Mouse (Mus musculus) forebrain, embryonic 12.5 days (tissue): ENCODE data around the gene Map3k13. TPM values are rescaled to one million over a fixed set of nuclear protein-coding genes. Genes with fewer than 3 reads are reported as not detected.
A peak's percentile ranks its signal among the peaks of the same experiment; 100 is the strongest.

Source experiments
- ATAC-seq: fragments of 200-750 bp; cut with Nextera tagmentation; 2 replicates; pipeline ENCODE4 v1.8.0; 2017; ENCODE audit warnings: moderate TSS enrichment; ENCODE audit not compliant: low FRiP score
- H3K27ac ChIP-seq: fragments of 300-500 bp; sonication (generic); 2 replicates; pipeline ENCODE4 v1.5.1; 2016; ENCODE audit warnings: mild to moderate bottlenecking
- H3K27me3 ChIP-seq: fragments of 300-500 bp; sonication (generic); 2 replicates; pipeline ENCODE4 v1.6.1; 2016; ENCODE audit warnings: mild to moderate bottlenecking
- H3K36me3 ChIP-seq: fragments of 300-500 bp; sonication (generic); replicated peaks from 2 replicates; pipeline ENCODE4 v1.6.1; 2016; ENCODE audit warnings: mild to moderate bottlenecking
- H3K4me1 ChIP-seq: fragments of 300-500 bp; sonication (generic); 2 replicates; pipeline ENCODE4 v1.6.1; 2016
- H3K4me2 ChIP-seq: fragments of 300-500 bp; sonication (generic); 2 replicates; pipeline ENCODE4 v1.6.1; 2016; ENCODE audit warnings: mild to moderate bottlenecking, moderate library complexity
- H3K4me3 ChIP-seq: fragments of 300-500 bp; sonication (generic); replicated peaks from 2 replicates; pipeline ENCODE4 v1.5.1; 2016; ENCODE audit warnings: mild to moderate bottlenecking
- H3K9ac ChIP-seq: fragments of 300-500 bp; sonication (generic); 2 replicates; pipeline ENCODE4 v1.6.1; 2016; ENCODE audit warnings: mild to moderate bottlenecking
- H3K9me3 ChIP-seq: fragments of 300-500 bp; sonication (generic); 2 replicates; pipeline ENCODE4 v1.6.1; 2016
- WGBS: fragments of 180-500 bp; shearing (Covaris S2); methylation state at CpG from one replicate; pipeline ENCODE4 v1.1.7; 2016; 5-methylcytosine and 5-hydroxymethylcytosine counted together
- polyA plus RNA-seq: library from polyadenylated mRNA; unstranded; fragments of >200 nt; fragmentation: Nextera tagmentation; extraction: Ambion mirVana; gene quantifications from 2 replicates; pipeline ENCODE4 v1.2.1, GENCODE M21; 2016

The Map3k13 gene
- polyA plus RNA-seq, 1 experiment from 2014 or later: 4.8 TPM

DNA sequence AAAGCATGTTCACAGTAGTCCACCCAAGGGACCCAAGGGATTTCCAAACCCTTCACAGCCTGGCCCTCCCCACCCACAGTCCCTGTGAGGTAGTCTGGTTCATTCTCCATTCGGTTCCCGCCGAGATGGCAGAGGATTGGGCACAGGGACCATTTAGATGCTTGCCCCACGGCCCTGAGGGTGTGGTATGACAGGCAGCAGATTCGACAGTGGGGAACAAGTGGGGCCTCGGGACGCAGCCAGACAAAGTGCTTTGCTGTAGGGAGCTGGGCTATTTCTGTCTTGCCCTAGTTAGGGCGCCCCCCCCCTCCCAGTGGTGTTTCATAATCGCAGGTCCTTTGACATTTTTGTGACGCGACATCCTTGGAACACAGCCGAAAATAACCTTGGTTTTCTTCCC, 161.4 kb downstream of the Map3k13 start:
- H3K27ac ChIP-seq: no peak overlapping the region
- no peak overlapping the region for H3K4me2 ChIP-seq
- H3K36me3 ChIP-seq: no peaks in the 10 kb centered on the region
- no peaks in the 10 kb centered on the region for H3K27me3 ChIP-seq
- H3K4me3 ChIP-seq: no peak overlapping the region
- H3K9ac ChIP-seq: no peak overlapping the region
- H3K4me1 ChIP-seq: no peaks in the 10 kb centered on the region
- ATAC-seq: no peak
- H3K9me3 ChIP-seq: no peaks in the 10 kb centered on the region
- 90% methylated on average over 12 of the region's 12 CpGs for WGBS

DNA sequence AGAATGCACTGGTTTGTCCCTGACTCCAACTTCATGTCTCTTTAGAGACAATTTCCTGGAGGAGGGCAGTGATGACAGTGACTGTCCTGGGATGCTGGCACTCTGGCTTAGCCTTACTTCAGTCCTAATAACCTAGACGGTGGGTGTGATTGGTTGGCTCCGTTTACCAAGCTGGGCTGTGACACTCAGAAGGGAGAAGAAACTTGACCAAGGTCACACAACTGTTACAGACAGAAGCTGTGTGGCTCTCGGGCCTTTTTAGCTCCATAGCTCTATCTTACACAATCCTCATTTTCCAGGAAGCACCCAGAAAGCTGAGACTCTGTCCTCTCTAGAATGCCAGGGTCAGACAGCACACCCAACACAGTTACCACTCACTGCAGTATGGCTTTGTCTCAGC, 171.4 kb downstream of the Map3k13 start:
- Histone ChIP-seq H3K36me3 (no peaks in the 10 kb centered on the region), H3K4me3 (no peak overlapping the region), H3K9ac (no peak overlapping the region), H3K27me3 (no peaks in the 10 kb centered on the region), H3K4me2 (no peak overlapping the region), H3K4me1 (no peaks in the 10 kb centered on the region), H3K27ac (no peak overlapping the region), H3K9me3 (no peaks in the 10 kb centered on the region)
- ATAC-seq: no peak
- 83% methylated on average over 3 of the region's 3 CpGs for WGBS

- Histone ChIP-seq H3K4me2 (no peak overlapping the region), H3K27me3 (no peaks in the 10 kb centered on the region), H3K4me3 (no peak overlapping the region), H3K9me3 (no peaks in the 10 kb centered on the region), H3K4me1 (no peaks in the 10 kb centered on the region), H3K9ac (no peak overlapping the region), H3K27ac (no peak overlapping the region), H3K36me3 (no peaks in the 10 kb centered on the region)
- WGBS: 77% methylated on average over 5 of the region's 5 CpGs
- 0 out of 2 replicates have a peak, but pooled peaks have one; percentile 60 for ATAC-seq
These were observed 175.7 kb downstream of the Map3k13 start for GRCm38 (mm10) chr16:21969874-21970273.

DNA sequence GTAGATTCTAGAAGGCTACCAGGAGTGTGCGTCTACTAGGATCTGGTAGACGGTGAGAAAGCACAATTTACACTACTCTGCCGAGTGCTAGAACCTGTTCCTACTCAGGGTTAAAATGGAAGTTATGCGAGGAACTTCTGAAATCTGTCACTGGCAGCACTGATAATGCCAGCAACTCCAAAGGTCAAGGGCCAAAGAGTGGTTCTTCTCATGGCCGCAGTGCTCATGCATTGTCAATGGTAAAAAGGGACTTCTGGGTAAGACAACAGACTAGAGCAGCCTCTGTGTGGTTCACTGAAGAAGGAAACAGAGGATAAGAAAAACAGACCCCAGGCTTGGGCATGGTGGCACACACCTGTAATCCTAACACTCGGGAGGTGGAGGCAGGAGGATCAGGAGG, 176.4 kb downstream of the Map3k13 start:
- WGBS: 92% methylated on average over 6 of the region's 6 CpGs

GRCm38 (mm10) chr16:21971446-21971845, 177.3 kb downstream of the Map3k13 start:
- Histone ChIP-seq H3K4me2 (no peak overlapping the region), H3K36me3 (no peaks in the 10 kb centered on the region), H3K27me3 (peaks cover 7% of the 10 kb centered on the region; the same call in 1 of the 2 replicates), H3K27ac (no peak overlapping the region), H3K9me3 (no peaks in the 10 kb centered on the region), H3K4me3 (no peak overlapping the region), H3K9ac (no peak overlapping the region), H3K4me1 (peaks cover 6% of the 10 kb centered on the region)
- 50% methylated on average over 4 of the region's 4 CpGs for WGBS
- ATAC-seq: no peak

More for the DNA sequence above, 176.4 kb downstream of the Map3k13 start:
- H3K9ac ChIP-seq: no peak overlapping the region
- H3K27me3 ChIP-seq: no peaks in the 10 kb centered on the region
- H3K4me1 ChIP-seq: no peaks in the 10 kb centered on the region
- no peak for ATAC-seq
- H3K4me3 ChIP-seq: no peak overlapping the region
- no peaks in the 10 kb centered on the region for H3K36me3 ChIP-seq
- H3K27ac ChIP-seq: no peak overlapping the region
- no peaks in the 10 kb centered on the region for H3K9me3 ChIP-seq
- no peak overlapping the region for H3K4me2 ChIP-seq

DNA sequence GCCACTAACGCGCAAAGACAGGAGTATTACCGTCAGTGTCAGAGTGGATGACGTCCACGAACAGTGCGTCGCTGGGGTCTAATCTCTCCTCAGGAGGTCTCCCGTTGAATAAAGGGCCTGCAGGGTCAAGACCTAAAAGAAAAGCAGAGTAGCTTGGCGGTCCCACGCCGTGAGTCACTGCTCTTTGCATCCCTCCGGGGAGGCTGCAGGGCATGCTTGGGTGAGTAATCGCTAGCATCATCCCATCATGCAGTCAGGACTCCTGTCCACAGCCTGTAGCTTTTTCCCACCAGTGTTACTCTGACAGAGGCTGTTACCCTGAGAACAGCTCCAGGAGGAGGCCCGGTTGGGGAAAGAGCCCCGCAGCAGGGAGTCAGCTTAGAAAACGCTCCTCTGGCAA, 182.1 kb downstream of the Map3k13 start:
- WGBS: under 1% methylated on average over 16 of the region's 16 CpGs
- H3K9me3 ChIP-seq: no peaks in the 10 kb centered on the region
- no peak overlapping the region for H3K27ac ChIP-seq
- H3K4me2 ChIP-seq: peak overlapping the region; percentile 37
- peaks cover 6% of the 10 kb centered on the region for H3K4me1 ChIP-seq
- no peak for ATAC-seq
- peak overlapping the region; percentile 8; the same call in 1 of the 2 replicates for H3K4me3 ChIP-seq
- H3K36me3 ChIP-seq: no peaks in the 10 kb centered on the region
- H3K9ac ChIP-seq: no peak overlapping the region
- peaks cover 10% of the 10 kb centered on the region; the same call in 1 of the 2 replicates for H3K27me3 ChIP-seq

GRCm38 (mm10) chr16:21977347-21977746, 183.2 kb downstream of the Map3k13 start:
- ATAC-seq: no peak
- H3K4me1 ChIP-seq: peaks cover 6% of the 10 kb centered on the region
- WGBS: 88% methylated on average over 5 of the region's 5 CpGs
- H3K27me3 ChIP-seq: peaks cover 10% of the 10 kb centered on the region; the same call in 1 of the 2 replicates
- H3K4me2 ChIP-seq: no peak overlapping the region
- no peaks in the 10 kb centered on the region for H3K9me3 ChIP-seq
- H3K4me3 ChIP-seq: no peak overlapping the region
- no peaks in the 10 kb centered on the region for H3K36me3 ChIP-seq
- H3K9ac ChIP-seq: no peak overlapping the region
- no peak overlapping the region for H3K27ac ChIP-seq

Other genes starting within 250 kb of the Map3k13 start
- gene 2510009E07Rik, start 99.7 kb upstream of the Map3k13 start, polyA plus RNA-seq: 54.1 and 54.7 TPM in 2 replicates
- gene Ehhadh, start 6.5 kb upstream of the Map3k13 start, polyA plus RNA-seq: 1.0 and 1.1 TPM in 2 replicates
- gene Tmem41a, start 153.2 kb downstream of the Map3k13 start, polyA plus RNA-seq: 27.0 and 27.3 TPM in 2 replicates
- gene Liph, start 201.3 kb downstream of the Map3k13 start, polyA plus RNA-seq: 0.15 and 0.41 TPM in 2 replicates
- gene Senp2, start 215.1 kb downstream of the Map3k13 start, polyA plus RNA-seq: 69.5 and 70.3 TPM in 2 replicates